Mouse (Mus musculus) G1E-ER4 (cell line): ENCODE data around the gene D8Ertd738e. TPM values are rescaled to one million over a fixed set of nuclear protein-coding genes. Genes with fewer than 3 reads are reported as not detected.

ENCODE experiments used
- GATA1 ChIP-seq: IDR thresholded peaks from one replicate; pipeline ENCODE4 v1.8.0; 2012; ENCODE audit warnings: low read length, inconsistent platforms
- polyA plus RNA-seq: library from polyadenylated mRNA; stranded (reverse); fragments of >175 nt; gene quantifications from 2 replicates; pipeline ENCODE4 v1.2.3, GENCODE M21; 2012

Gene D8Ertd738e
- polyA plus RNA-seq, 1 experiment, result 389 TPM

DNA sequence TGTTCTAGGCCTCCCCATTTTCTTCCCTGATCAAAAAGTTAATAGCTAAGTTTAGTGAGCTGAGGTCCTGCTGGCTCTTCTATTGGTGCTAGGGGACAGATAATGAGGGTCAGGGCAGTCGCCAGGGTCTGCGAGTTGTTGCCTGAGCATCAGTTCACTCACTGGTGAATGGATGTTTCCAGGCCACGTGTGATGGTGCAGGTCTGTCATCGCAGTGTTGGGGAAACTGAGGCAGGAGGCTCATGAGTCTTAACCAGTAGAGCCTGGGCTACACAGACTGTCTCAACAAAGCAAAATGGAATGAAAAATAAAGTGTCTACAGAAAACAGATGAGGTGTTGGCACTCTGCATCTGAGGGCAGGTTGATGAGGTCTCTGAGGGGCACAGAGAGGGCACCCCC lies 50.6 kb downstream of the D8Ertd738e start:
- TF ChIP-seq GATA1, result no peak

DNA sequence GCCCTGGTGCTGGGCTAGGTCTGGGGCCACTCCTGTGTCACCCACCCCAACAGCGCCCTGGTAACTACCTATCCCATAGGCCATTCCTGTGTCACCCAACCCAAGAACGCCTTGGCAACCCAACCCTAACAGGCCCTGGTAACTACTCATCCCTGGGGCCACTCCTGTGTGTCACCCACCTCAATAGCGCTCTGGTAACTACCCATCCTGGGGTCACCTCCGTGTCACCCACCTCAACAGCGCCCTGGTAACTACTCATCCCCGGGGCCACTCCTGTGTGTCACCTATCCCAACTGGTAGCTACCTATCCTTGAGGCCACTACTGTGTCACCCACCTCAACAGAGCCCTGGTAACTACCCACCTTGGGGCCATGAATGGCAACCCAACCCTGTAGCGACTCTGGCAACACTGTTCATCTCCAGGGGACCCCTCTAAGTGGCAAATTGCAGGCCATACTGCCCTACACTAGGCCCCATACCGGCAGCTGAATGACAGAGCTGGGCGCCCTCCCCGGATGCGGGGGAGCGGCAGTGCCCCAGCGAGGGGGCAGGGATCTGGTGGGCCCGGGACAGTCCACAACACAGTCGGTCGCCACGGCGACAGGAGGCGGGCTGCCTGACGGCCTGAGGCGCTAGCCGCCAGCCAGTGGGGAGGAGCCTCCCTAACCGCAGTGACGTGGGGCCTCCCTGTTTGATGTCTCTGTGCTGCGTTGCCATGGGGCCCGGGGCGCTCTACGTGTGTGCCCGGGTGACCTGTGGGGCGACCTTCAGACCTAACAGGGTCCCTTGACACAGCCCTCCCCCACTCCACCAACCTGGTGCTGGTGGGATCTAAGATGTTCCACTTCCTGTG lies 51.4 kb downstream of the D8Ertd738e start:
- no peak for TF ChIP-seq GATA1

DNA sequence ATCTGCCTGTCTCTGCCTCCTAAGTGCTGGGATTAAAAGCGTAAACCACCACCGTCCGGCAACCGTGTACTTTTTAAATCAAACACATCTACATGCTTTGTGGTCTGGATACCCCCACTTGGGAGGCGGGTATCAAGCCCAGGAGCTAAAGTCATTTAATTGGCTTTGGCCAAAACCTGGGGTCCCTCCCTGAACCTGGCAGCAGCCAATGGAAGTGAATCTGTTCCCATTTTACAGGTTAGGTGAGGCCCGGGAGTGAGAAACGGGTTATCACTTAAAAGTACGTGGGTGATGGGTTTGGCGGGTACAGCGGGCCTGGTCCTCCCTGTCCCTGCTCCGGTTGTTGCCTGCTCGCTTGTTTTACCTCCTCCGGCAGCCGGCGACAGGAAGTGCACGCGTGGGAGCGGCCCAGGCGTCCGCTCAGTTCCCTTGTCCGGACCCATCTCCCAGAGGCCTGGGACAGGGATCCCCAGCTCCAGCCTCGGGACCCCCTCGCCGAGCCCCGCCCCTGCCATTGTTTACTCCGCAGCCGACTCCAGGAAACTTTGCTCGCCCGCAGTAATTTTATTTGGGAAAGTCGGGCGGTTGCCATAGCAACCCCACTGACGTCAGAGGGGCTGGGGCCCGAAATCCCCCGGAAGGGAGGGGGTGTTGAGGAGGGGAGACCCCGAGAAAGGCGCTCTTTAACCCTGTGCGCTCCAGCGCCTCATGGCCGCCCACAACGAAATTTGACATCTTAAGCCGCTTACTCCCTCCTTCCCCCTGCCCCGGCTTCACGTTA lies 52.2 kb downstream of the D8Ertd738e start:
- no peak for TF ChIP-seq GATA1

Other genes with a start within 250 kb of the D8Ertd738e start
- 0.89 and 1.1 TPM in 2 replicates for gene 1700067K01Rik, start 248.2 kb downstream of the D8Ertd738e start, polyA plus RNA-seq
- gene 2210011C24Rik, start 237.5 kb downstream of the D8Ertd738e start, polyA plus RNA-seq, result not detected in 2 replicates
- 0.29 and 0.55 TPM in 2 replicates for gene Palm3, start 228.2 kb downstream of the D8Ertd738e start, polyA plus RNA-seq
- not detected in 2 replicates for gene Il27ra, start 207.1 kb downstream of the D8Ertd738e start, polyA plus RNA-seq
- gene Rln3, start 204.7 kb downstream of the D8Ertd738e start, polyA plus RNA-seq, result not detected in 2 replicates
- 0.11 TPM in 2 replicates for gene Gm10643, start 184.6 kb downstream of the D8Ertd738e start, polyA plus RNA-seq
- 41.0 and 46.3 TPM in 2 replicates for gene Rfx1, start 182.9 kb downstream of the D8Ertd738e start, polyA plus RNA-seq
- gene Dcaf15, start 145.0 kb downstream of the D8Ertd738e start, polyA plus RNA-seq, result 60.0 and 74.5 TPM in 2 replicates
- gene Podnl1, start 123.7 kb downstream of the D8Ertd738e start, polyA plus RNA-seq, result 0.02 and 0.03 TPM in 2 replicates
- gene Cc2d1a, start 101.8 kb downstream of the D8Ertd738e start, polyA plus RNA-seq, result 18.0 and 21.2 TPM in 2 replicates
- gene 4930432K21Rik, start 101.7 kb downstream of the D8Ertd738e start, polyA plus RNA-seq, result 0.19 and 0.22 TPM in 2 replicates
- not detected in 2 replicates for gene Nanos3, start 64.5 kb downstream of the D8Ertd738e start, polyA plus RNA-seq
- 8.9 and 14.2 TPM in 2 replicates for gene Zswim4, start 12.7 kb downstream of the D8Ertd738e start, polyA plus RNA-seq
- 73.1 and 105 TPM in 2 replicates for gene Mri1, start 7.6 kb upstream of the D8Ertd738e start, polyA plus RNA-seq
- gene Ccdc130, start 20.7 kb upstream of the D8Ertd738e start, polyA plus RNA-seq, result 7.2 and 14.1 TPM in 2 replicates
- 50.9 and 74.9 TPM in 2 replicates for gene Cacna1a, start 138.7 kb upstream of the D8Ertd738e start, polyA plus RNA-seq